Mouse (Mus musculus): ENCODE measurements around the gene Ccdc38.
A peak's percentile ranks its signal among the peaks of the same experiment; 100 is the strongest.
"Not testable (repeated sequence)": the region's sequence is repeated elsewhere in the genome, so short reads cannot be mapped to it uniquely, and the experiment has no call there.

The Ccdc38 gene

GRCm38 (mm10) chr10:93548991-93549390 lies 8.6 kb downstream of the Ccdc38 start:
- peak; percentile 51 to 83 for DNase-seq (ENCODE audit: low spot score in 2 of 2)

GRCm38 (mm10) chr10:93549821-93550220 lies 9.4 kb downstream of the Ccdc38 start:
- DNase-seq (ENCODE audit: low spot score in 2 of 2), result no peak

- DNase-seq (ENCODE audit: low spot score in 2 of 2), result no peak
Observed at GRCm38 (mm10) chr10:93552596-93552995, 12.2 kb downstream of the Ccdc38 start.

GRCm38 (mm10) chr10:93557971-93558370 lies 17.5 kb downstream of the Ccdc38 start:
- DNase-seq (ENCODE audit: low spot score in 2 of 2), result not testable (repeated sequence)

GRCm38 (mm10) chr10:93559786-93560185 lies 19.4 kb downstream of the Ccdc38 start:
- DNase-seq (ENCODE audit: low spot score in 2 of 2), result no peak

- no peak for DNase-seq (ENCODE audit: low spot score in 2 of 2)
Observed at GRCm38 (mm10) chr10:93564518-93565090, 24.2 kb downstream of the Ccdc38 start.

GRCm38 (mm10) chr10:93567066-93567465 lies 26.6 kb downstream of the Ccdc38 start:
- DNase-seq (ENCODE audit: low spot score in 2 of 2), result no peak

- DNase-seq (ENCODE audit: low spot score in 2 of 2), result no peak
Observed at GRCm38 (mm10) chr10:93567841-93568566, 27.6 kb downstream of the Ccdc38 start.

GRCm38 (mm10) chr10:93568671-93569070 lies 28.2 kb downstream of the Ccdc38 start:
- DNase-seq (ENCODE audit: low spot score in 2 of 2), result no peak

GRCm38 (mm10) chr10:93572209-93572608 lies 31.8 kb downstream of the Ccdc38 start:
- no peak for DNase-seq (ENCODE audit: low spot score in 2 of 2)

- no peak for DNase-seq (ENCODE audit: low spot score in 2 of 2)
Observed at GRCm38 (mm10) chr10:93574966-93575365, 34.5 kb downstream of the Ccdc38 start.

GRCm38 (mm10) chr10:93575960-93576359 lies 35.5 kb downstream of the Ccdc38 start:
- no peak for DNase-seq (ENCODE audit: low spot score in 2 of 2)

GRCm38 (mm10) chr10:93577271-93577886 lies 36.9 kb downstream of the Ccdc38 start:
- DNase-seq (ENCODE audit: low spot score in 2 of 2), result peak; percentile 44 to 80

- DNase-seq (ENCODE audit: low spot score in 2 of 2), result no peak
Observed at GRCm38 (mm10) chr10:93588796-93589195, 48.4 kb downstream of the Ccdc38 start.

- peak; percentile 85 to 90 for DNase-seq (ENCODE audit: low spot score in 2 of 2)
Observed at GRCm38 (mm10) chr10:93589281-93589848, 48.9 kb downstream of the Ccdc38 start, which contains the start of gene Snrpf. Gene Snrpf (minus strand): TSS chr10:93589706.

GRCm38 (mm10) chr10:93592456-93592855 lies 52.0 kb downstream of the Ccdc38 start:
- peak; percentile 11 to 22 for DNase-seq (ENCODE audit: low spot score in 2 of 2)

GRCm38 (mm10) chr10:93594022-93594482 lies 53.6 kb downstream of the Ccdc38 start:
- DNase-seq (ENCODE audit: low spot score in 2 of 2), result peak; percentile 55 to 78

- DNase-seq (ENCODE audit: low spot score in 2 of 2), result no peak
Observed at GRCm38 (mm10) chr10:93595831-93596230, 55.4 kb downstream of the Ccdc38 start.

GRCm38 (mm10) chr10:93596641-93597040 lies 56.2 kb downstream of the Ccdc38 start:
- no peak for DNase-seq (ENCODE audit: low spot score in 2 of 2)

- DNase-seq (ENCODE audit: low spot score in 2 of 2), result no peak
Observed at GRCm38 (mm10) chr10:93602309-93602708, 61.9 kb downstream of the Ccdc38 start.

- no peak for DNase-seq (ENCODE audit: low spot score in 2 of 2)
Observed at GRCm38 (mm10) chr10:93603256-93603655, 62.8 kb downstream of the Ccdc38 start.

GRCm38 (mm10) chr10:93606326-93606725 lies 65.9 kb downstream of the Ccdc38 start:
- DNase-seq (ENCODE audit: low spot score in 2 of 2), result no peak

All from thymus, postnatal 10 days (tissue).